Mouse (Mus musculus): Measurements from ENCODE around the gene C1ql4. TPM values are rescaled to one million over a fixed set of nuclear protein-coding genes. Genes with fewer than 3 reads are reported as not detected.

The C1ql4 gene
- total and polyA plus RNA-seq, 3 experiments: not detected

- ATAC-seq (ENCODE audit: extremely low read depth, insufficient number of reproducible peaks, low FRiP score, poor library complexity, severe bottlenecking): no peak
- Histone ChIP-seq H3K27me3 (ENCODE audit: insufficient read depth, low read length) (0 out of 2 replicates have a peak, but pooled peaks cover 3% of the 10 kb centered on the region), H3K9me3 (replicated peaks) (no peaks in the 10 kb centered on the region), H3K4me1 (ENCODE audit: insufficient read depth, low read depth, low read length) (no peaks in the 10 kb centered on the region), H3K36me3 (replicated peaks) (no peaks in the 10 kb centered on the region), H3K4me3 (ENCODE audit: low read depth, low read length) (no peak overlapping the region)
- no peak for TF ChIP-seq CTCF (IDR thresholded peaks at IDR 0.05; ENCODE audit: low read depth, low read length)
- TF ChIP-seq GATA1 (IDR thresholded peaks at IDR 0.05; ENCODE audit: borderline replicate concordance, low read length): no peak
- TF ChIP-seq GATA2 (IDR thresholded peaks at IDR 0.05; ENCODE audit: borderline replicate concordance, low read depth, low read length): no peak
- TF ChIP-seq POLR2AphosphoS5 (IDR thresholded peaks at IDR 0.05; ENCODE audit: insufficient replicate concordance, low read depth, low read length): no peak
- no peak for TF ChIP-seq TAL1 (conservative IDR thresholded peaks at IDR 0.05; ENCODE audit: low read depth, low read length)
- no peak for DNase-seq (ENCODE audit: low spot score)
Observed at GRCm38 (mm10) chr15:99114312-99115064, 26.9 kb upstream of the C1ql4 start.

- no peak for TF ChIP-seq GATA1 (IDR thresholded peaks at IDR 0.05; ENCODE audit: borderline replicate concordance, low read length)
- TF ChIP-seq POLR2AphosphoS5 (IDR thresholded peaks at IDR 0.05; ENCODE audit: insufficient replicate concordance, low read depth, low read length): no peak
- H3K27me3 ChIP-seq (ENCODE audit: insufficient read depth, low read length): 0 out of 2 replicates have a peak, but pooled peaks cover 3% of the 10 kb centered on the region
- no peak overlapping the region for H3K4me3 ChIP-seq (ENCODE audit: low read depth, low read length)
- H3K4me1 ChIP-seq (ENCODE audit: insufficient read depth, low read depth, low read length): no peaks in the 10 kb centered on the region
- DNase-seq (ENCODE audit: low spot score) (no peak), ATAC-seq (ENCODE audit: extremely low read depth, insufficient number of reproducible peaks, low FRiP score, poor library complexity, severe bottlenecking) (no peak)
- no peaks in the 10 kb centered on the region for H3K36me3 ChIP-seq (replicated peaks)
- H3K9me3 ChIP-seq (replicated peaks): no peaks in the 10 kb centered on the region
Observed at GRCm38 (mm10) chr15:99113396-99113975, 25.9 kb upstream of the C1ql4 start.

GRCm38 (mm10) chr15:99112843-99113395 lies 25.3 kb upstream of the C1ql4 start:
- Histone ChIP-seq H3K4me3 (ENCODE audit: low read depth, low read length) (no peak overlapping the region), H3K4me1 (ENCODE audit: insufficient read depth, low read depth, low read length) (no peaks in the 10 kb centered on the region), H3K36me3 (replicated peaks) (no peaks in the 10 kb centered on the region), H3K9me3 (replicated peaks) (no peaks in the 10 kb centered on the region), H3K27me3 (ENCODE audit: insufficient read depth, low read length) (no peaks in the 10 kb centered on the region)
- DNase-seq (ENCODE audit: low spot score) (no peak), ATAC-seq (ENCODE audit: extremely low read depth, insufficient number of reproducible peaks, low FRiP score, poor library complexity, severe bottlenecking) (no peak)
- TF ChIP-seq GATA1 (IDR thresholded peaks at IDR 0.05; ENCODE audit: borderline replicate concordance, low read length) (no peak), CTCF (IDR thresholded peaks at IDR 0.05; ENCODE audit: low read depth, low read length) (no peak), GATA2 (IDR thresholded peaks at IDR 0.05; ENCODE audit: borderline replicate concordance, low read depth, low read length) (no peak), TAL1 (conservative IDR thresholded peaks at IDR 0.05; ENCODE audit: low read depth, low read length) (no peak), POLR2AphosphoS5 (IDR thresholded peaks at IDR 0.05; ENCODE audit: insufficient replicate concordance, low read depth, low read length) (no peak)

GRCm38 (mm10) chr15:99111809-99112208 lies 24.2 kb upstream of the C1ql4 start:
- Histone ChIP-seq H3K9me3 (replicated peaks) (no peaks in the 10 kb centered on the region), H3K27me3 (ENCODE audit: insufficient read depth, low read length) (0 out of 2 replicates have a peak, but pooled peaks cover 2% of the 10 kb centered on the region), H3K36me3 (replicated peaks) (no peaks in the 10 kb centered on the region), H3K4me3 (ENCODE audit: low read depth, low read length) (no peak overlapping the region), H3K4me1 (ENCODE audit: insufficient read depth, low read depth, low read length) (no peaks in the 10 kb centered on the region)
- no peak for ATAC-seq (ENCODE audit: extremely low read depth, insufficient number of reproducible peaks, low FRiP score, poor library complexity, severe bottlenecking)
- TF ChIP-seq POLR2AphosphoS5 (IDR thresholded peaks at IDR 0.05; ENCODE audit: insufficient replicate concordance, low read depth, low read length): no peak
- no peak for TF ChIP-seq CTCF (IDR thresholded peaks at IDR 0.05; ENCODE audit: low read depth, low read length)
- TF ChIP-seq GATA1 (IDR thresholded peaks at IDR 0.05; ENCODE audit: borderline replicate concordance, low read length): no peak
- no peak for TF ChIP-seq TAL1 (conservative IDR thresholded peaks at IDR 0.05; ENCODE audit: low read depth, low read length)
- no peak for TF ChIP-seq GATA2 (IDR thresholded peaks at IDR 0.05; ENCODE audit: borderline replicate concordance, low read depth, low read length)
- no peak for DNase-seq (ENCODE audit: low spot score)

- DNase-seq (ENCODE audit: low spot score) (no peak), ATAC-seq (ENCODE audit: extremely low read depth, insufficient number of reproducible peaks, low FRiP score, poor library complexity, severe bottlenecking) (no peak)
- TF ChIP-seq TAL1 (conservative IDR thresholded peaks at IDR 0.05; ENCODE audit: low read depth, low read length): no peak
- no peak for TF ChIP-seq GATA2 (IDR thresholded peaks at IDR 0.05; ENCODE audit: borderline replicate concordance, low read depth, low read length)
- no peak for TF ChIP-seq POLR2AphosphoS5 (IDR thresholded peaks at IDR 0.05; ENCODE audit: insufficient replicate concordance, low read depth, low read length)
- TF ChIP-seq GATA1 (IDR thresholded peaks at IDR 0.05; ENCODE audit: borderline replicate concordance, low read length): no peak
- TF ChIP-seq CTCF (IDR thresholded peaks at IDR 0.05; ENCODE audit: low read depth, low read length): no peak
- no peaks in the 10 kb centered on the region for H3K4me1 ChIP-seq (ENCODE audit: insufficient read depth, low read depth, low read length)
- no peaks in the 10 kb centered on the region for H3K36me3 ChIP-seq (replicated peaks)
- 0 out of 2 replicates have a peak, but pooled peaks cover 2% of the 10 kb centered on the region for H3K27me3 ChIP-seq (ENCODE audit: insufficient read depth, low read length)
- H3K4me3 ChIP-seq (ENCODE audit: low read depth, low read length): no peak overlapping the region
- H3K9me3 ChIP-seq (replicated peaks): no peaks in the 10 kb centered on the region
Observed at GRCm38 (mm10) chr15:99111139-99111538, 23.5 kb upstream of the C1ql4 start.

- Histone ChIP-seq H3K4me3 (ENCODE audit: low read depth, low read length) (no peak overlapping the region), H3K9me3 (replicated peaks) (no peaks in the 10 kb centered on the region), H3K4me1 (ENCODE audit: insufficient read depth, low read depth, low read length) (no peaks in the 10 kb centered on the region), H3K36me3 (replicated peaks) (no peaks in the 10 kb centered on the region), H3K27me3 (ENCODE audit: insufficient read depth, low read length) (peaks cover 7% of the 10 kb centered on the region)
- TF ChIP-seq GATA2 (IDR thresholded peaks at IDR 0.05; ENCODE audit: borderline replicate concordance, low read depth, low read length) (no peak), CTCF (IDR thresholded peaks at IDR 0.05; ENCODE audit: low read depth, low read length) (no peak), POLR2AphosphoS5 (IDR thresholded peaks at IDR 0.05; ENCODE audit: insufficient replicate concordance, low read depth, low read length) (no peak), GATA1 (IDR thresholded peaks at IDR 0.05; ENCODE audit: borderline replicate concordance, low read length) (no peak), TAL1 (conservative IDR thresholded peaks at IDR 0.05; ENCODE audit: low read depth, low read length) (no peak)
- ATAC-seq (ENCODE audit: extremely low read depth, insufficient number of reproducible peaks, low FRiP score, poor library complexity, severe bottlenecking) (no peak), DNase-seq (ENCODE audit: low spot score) (no peak)
Observed at GRCm38 (mm10) chr15:99107866-99108265, 20.2 kb upstream of the C1ql4 start.
